Mouse (Mus musculus): ENCODE results near the gene Rap1b.

GRCm38 (mm10) chr10:117823321-117823720 lies 22.5 kb downstream of the Rap1b start:
- TF ChIP-seq CTCF (conservative IDR thresholded peaks at IDR 0.05; ENCODE audit: insufficient read depth, insufficient read length, low read depth, low read length) (no peak), POLR2A (IDR thresholded peaks at IDR 0.05; ENCODE audit: low read depth, low read length) (no peak)

All from kidney, adult 2 months (tissue).